Mouse (Mus musculus): ENCODE measurements at regions not wholly inside any gene's neighbourhood (a gene's known extent, or its start where the extent isn't known, plus 50 kb on each side); places are given as distances from the start of the nearest gene placed in this dataset.

DNA sequence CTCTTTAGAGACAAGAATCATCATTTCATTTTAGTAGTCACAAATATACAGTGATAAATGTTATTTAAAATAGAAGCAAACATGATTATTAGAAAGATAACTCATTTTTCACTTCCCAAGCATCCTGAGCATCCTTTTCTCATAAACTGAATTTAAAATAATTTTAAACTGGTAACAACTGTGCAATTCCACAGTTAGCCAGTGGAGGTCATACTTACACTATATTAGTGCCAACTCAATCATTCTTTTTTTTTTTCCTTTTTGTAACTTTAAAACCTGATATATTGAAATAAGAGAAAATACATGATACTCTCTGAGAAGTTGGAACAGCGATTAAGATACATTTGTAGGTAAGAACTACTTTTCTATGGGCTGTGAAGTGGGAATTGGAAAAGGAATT lies 113.2 kb upstream of the Gm17509 start:
- 11% methylated on average over 1 of the region's 1 CpGs for WGBS
- ATAC-seq (ENCODE audit: low read depth): no peak
- H3K4me2 ChIP-seq (ENCODE audit: low read depth, low read length): no peak overlapping the region
- no peaks in the 10 kb centered on the region for H3K27me3 ChIP-seq (replicated peaks; ENCODE audit: control insufficient read depth, insufficient read depth, low read length)
- no peak overlapping the region for H3K9ac ChIP-seq (ENCODE audit: low read depth, low read length)
- no peaks in the 10 kb centered on the region for H3K36me3 ChIP-seq (ENCODE audit: control insufficient read depth, insufficient read depth, low read length)
- H3K27ac ChIP-seq (replicated peaks; ENCODE audit: low read depth, low read length): no peak overlapping the region
- no peak overlapping the region for H3K4me3 ChIP-seq (ENCODE audit: low read depth, low read length)
- peak; percentile 43 for DNase-seq (ENCODE audit: low spot score)
- H3K9me3 ChIP-seq (ENCODE audit: control insufficient read depth, low read length): no peaks in the 10 kb centered on the region
- H3K4me1 ChIP-seq (ENCODE audit: control insufficient read depth, insufficient read depth, low read length): no peaks in the 10 kb centered on the region

DNA sequence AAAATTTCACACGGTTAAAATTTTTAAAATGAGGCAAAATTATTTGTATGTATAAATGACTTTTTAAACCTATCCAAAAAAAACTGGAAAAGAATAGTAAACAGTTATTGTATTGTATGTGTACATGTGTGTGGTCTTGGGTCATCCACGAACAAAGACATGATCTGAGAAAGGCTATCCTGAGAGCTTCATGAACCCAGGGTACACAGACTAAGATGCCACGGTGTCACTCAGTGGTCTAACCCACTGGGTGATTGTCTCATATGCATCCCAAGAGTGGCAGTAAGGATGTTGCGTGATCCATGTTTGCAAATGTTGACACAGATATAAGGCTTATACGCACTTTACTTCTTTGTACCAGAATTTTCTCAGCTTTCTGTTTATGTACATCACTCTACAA lies 113.7 kb upstream of the Gm17509 start:
- 91% methylated on average over 5 of the region's 5 CpGs for WGBS
- DNase-seq (ENCODE audit: low spot score): no peak

DNA sequence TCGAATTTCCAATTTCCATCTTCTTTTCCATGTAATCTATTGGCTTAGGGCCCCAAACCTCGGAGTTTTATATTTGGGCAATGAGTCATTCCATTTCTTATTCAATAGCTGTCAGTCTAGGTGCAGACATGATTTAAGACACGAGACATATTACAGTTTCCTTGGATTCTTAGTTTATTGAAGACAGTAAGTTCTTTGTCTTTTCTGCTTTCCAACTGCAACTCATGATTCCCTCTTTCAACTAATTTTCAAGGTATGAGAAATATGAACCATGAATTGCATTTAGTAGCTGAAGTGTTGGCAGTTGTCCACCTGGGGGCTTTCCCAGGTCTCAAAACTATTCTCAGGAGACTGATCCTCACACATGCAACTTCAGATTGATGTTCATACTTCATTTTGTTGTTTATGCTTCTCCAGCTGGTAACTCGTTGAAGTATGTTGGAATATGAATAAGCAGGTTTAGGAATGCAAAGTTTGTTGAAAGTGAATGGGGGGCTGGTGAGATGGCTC lies 160.3 kb upstream of the Gm17509 start:
- no peaks in the 10 kb centered on the region for H3K36me3 ChIP-seq (ENCODE audit: control insufficient read depth, insufficient read depth, low read length)
- no peak overlapping the region for H3K27ac ChIP-seq (replicated peaks; ENCODE audit: low read depth, low read length)
- ATAC-seq (ENCODE audit: low read depth) (no peak), DNase-seq (ENCODE audit: low spot score) (peak; percentile 24)
- H3K27me3 ChIP-seq (replicated peaks; ENCODE audit: control insufficient read depth, insufficient read depth, low read length): no peaks in the 10 kb centered on the region
- no peaks in the 10 kb centered on the region for H3K4me1 ChIP-seq (ENCODE audit: control insufficient read depth, insufficient read depth, low read length)
- no peak overlapping the region for H3K4me2 ChIP-seq (ENCODE audit: low read depth, low read length)
- H3K4me3 ChIP-seq (ENCODE audit: low read depth, low read length): no peak overlapping the region
- WGBS: 50% methylated on average over 4 of the region's 4 CpGs
- H3K9me3 ChIP-seq (ENCODE audit: control insufficient read depth, low read length): no peaks in the 10 kb centered on the region
- H3K9ac ChIP-seq (ENCODE audit: low read depth, low read length): no peak overlapping the region

More for the DNA sequence above, 113.7 kb upstream of the Gm17509 start:
- Histone ChIP-seq H3K4me1 (ENCODE audit: control insufficient read depth, insufficient read depth, low read length) (no peaks in the 10 kb centered on the region), H3K27ac (replicated peaks; ENCODE audit: low read depth, low read length) (no peak overlapping the region), H3K9ac (ENCODE audit: low read depth, low read length) (no peak overlapping the region), H3K4me3 (ENCODE audit: low read depth, low read length) (no peak overlapping the region), H3K36me3 (ENCODE audit: control insufficient read depth, insufficient read depth, low read length) (no peaks in the 10 kb centered on the region), H3K9me3 (ENCODE audit: control insufficient read depth, low read length) (no peaks in the 10 kb centered on the region), H3K27me3 (replicated peaks; ENCODE audit: control insufficient read depth, insufficient read depth, low read length) (no peaks in the 10 kb centered on the region), H3K4me2 (ENCODE audit: low read depth, low read length) (no peak overlapping the region)
- no peak for ATAC-seq (ENCODE audit: low read depth)

DNA sequence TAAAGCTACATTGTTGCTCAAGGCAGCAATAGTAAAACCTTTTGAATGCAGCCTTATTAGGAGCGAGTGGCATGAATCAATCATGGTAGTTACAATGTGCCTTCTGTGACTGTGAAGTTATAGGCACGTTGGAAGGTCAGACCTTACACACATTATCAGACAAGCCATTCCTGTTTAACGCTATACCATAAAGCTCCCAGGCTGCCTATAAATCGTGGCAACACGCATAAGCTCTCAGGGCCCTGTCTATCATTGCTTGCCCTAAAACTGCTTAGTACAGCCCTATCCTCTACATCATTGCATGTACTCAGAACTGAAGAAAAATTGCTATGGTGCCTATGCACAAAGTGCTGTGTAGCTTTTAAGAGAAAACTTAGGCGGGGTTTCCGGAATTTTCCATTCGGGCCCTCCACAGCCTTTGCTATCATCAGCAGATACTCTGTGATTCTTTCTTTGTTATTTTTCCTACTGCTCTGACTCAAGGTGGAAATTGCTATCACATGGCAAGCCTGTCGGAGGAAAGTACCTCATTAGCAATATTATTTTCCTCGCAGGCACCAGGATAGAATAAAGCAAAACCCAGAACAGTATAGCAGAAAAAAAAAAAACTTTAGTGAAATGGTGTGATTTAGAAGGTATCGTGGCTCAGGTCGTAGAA lies 162.7 kb upstream of the Gm17509 start:
- Histone ChIP-seq H3K4me2 (ENCODE audit: low read depth, low read length) (no peak overlapping the region), H3K27me3 (replicated peaks; ENCODE audit: control insufficient read depth, insufficient read depth, low read length) (no peaks in the 10 kb centered on the region), H3K9me3 (ENCODE audit: control insufficient read depth, low read length) (no peaks in the 10 kb centered on the region), H3K4me1 (ENCODE audit: control insufficient read depth, insufficient read depth, low read length) (no peaks in the 10 kb centered on the region), H3K9ac (ENCODE audit: low read depth, low read length) (no peak overlapping the region), H3K36me3 (ENCODE audit: control insufficient read depth, insufficient read depth, low read length) (no peaks in the 10 kb centered on the region), H3K27ac (replicated peaks; ENCODE audit: low read depth, low read length) (no peak overlapping the region), H3K4me3 (ENCODE audit: low read depth, low read length) (no peak overlapping the region)
- WGBS: 75% methylated on average over 12 of the region's 12 CpGs
- ATAC-seq (ENCODE audit: low read depth) (no peak), DNase-seq (ENCODE audit: low spot score) (no peak)

DNA sequence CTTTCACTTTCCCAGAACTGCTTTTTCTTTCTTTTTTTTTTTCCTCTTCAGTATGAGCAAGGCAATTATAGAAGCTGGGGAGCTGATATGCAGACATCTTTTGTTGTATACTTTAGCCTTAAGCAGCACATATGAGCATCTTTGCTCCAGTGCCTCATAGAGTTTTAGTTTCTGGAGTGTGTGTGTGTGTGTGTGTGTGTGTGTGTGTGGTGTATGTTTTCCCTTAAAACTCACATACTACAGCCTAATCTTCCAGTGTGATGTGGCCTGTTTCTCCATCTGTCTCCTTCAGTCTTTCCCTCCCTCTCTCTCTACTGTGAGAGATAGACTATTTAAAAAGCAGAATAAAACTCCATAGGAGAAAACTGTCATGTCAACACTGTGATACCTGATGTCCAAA lies 169.4 kb upstream of the Gm17509 start:
- no peak for DNase-seq (ENCODE audit: low spot score)
- Histone ChIP-seq H3K27me3 (replicated peaks; ENCODE audit: control insufficient read depth, insufficient read depth, low read length) (no peaks in the 10 kb centered on the region), H3K9ac (ENCODE audit: low read depth, low read length) (no peak overlapping the region)

GRCm38 (mm10) chr13:117393488-117393887 lies 172.6 kb upstream of the Gm17509 start:
- DNase-seq (ENCODE audit: low spot score): no peak
- Histone ChIP-seq H3K4me2 (ENCODE audit: low read depth, low read length) (no peak overlapping the region), H3K27me3 (replicated peaks; ENCODE audit: control insufficient read depth, insufficient read depth, low read length) (no peaks in the 10 kb centered on the region), H3K4me1 (ENCODE audit: control insufficient read depth, insufficient read depth, low read length) (no peaks in the 10 kb centered on the region), H3K27ac (replicated peaks; ENCODE audit: low read depth, low read length) (no peak overlapping the region), H3K9ac (ENCODE audit: low read depth, low read length) (no peak overlapping the region), H3K4me3 (ENCODE audit: low read depth, low read length) (no peak overlapping the region), H3K9me3 (ENCODE audit: control insufficient read depth, low read length) (no peaks in the 10 kb centered on the region), H3K36me3 (ENCODE audit: control insufficient read depth, insufficient read depth, low read length) (no peaks in the 10 kb centered on the region)
- WGBS: 56% methylated on average over 1 of the region's 1 CpGs
- no peak for ATAC-seq (ENCODE audit: low read depth)

More for the DNA sequence above, 169.4 kb upstream of the Gm17509 start:
- Histone ChIP-seq H3K4me1 (ENCODE audit: control insufficient read depth, insufficient read depth, low read length) (no peaks in the 10 kb centered on the region), H3K27ac (replicated peaks; ENCODE audit: low read depth, low read length) (no peak overlapping the region), H3K4me2 (ENCODE audit: low read depth, low read length) (no peak overlapping the region), H3K36me3 (ENCODE audit: control insufficient read depth, insufficient read depth, low read length) (no peaks in the 10 kb centered on the region), H3K9me3 (ENCODE audit: control insufficient read depth, low read length) (no peaks in the 10 kb centered on the region), H3K4me3 (ENCODE audit: low read depth, low read length) (no peak overlapping the region)
- no peak for ATAC-seq (ENCODE audit: low read depth)

DNA sequence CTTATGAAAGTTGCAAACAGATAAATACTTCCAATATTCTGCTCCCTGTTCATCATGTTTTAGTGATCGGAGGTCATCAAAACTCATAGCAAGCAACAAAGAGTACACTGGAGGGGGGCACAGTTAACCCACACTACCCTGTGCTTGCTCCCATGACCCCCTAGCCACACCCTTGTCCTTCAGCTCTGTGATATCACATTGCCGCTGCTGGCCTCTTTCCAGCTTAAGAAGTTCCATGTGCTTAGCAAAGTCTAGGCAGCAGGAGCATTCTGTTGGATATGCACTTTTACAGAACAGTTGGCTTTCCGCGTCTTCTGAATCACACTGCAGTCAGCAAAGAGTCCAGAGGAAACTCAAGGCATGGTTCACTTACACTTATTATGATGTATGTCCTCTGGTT lies 180.4 kb upstream of the Gm17509 start:
- DNase-seq (ENCODE audit: low spot score) (peak; percentile 47), ATAC-seq (ENCODE audit: low read depth) (peak; percentile 68)

GRCm38 (mm10) chr13:117409940-117410339 lies 189.1 kb upstream of the Gm17509 start:
- no peaks in the 10 kb centered on the region for H3K4me1 ChIP-seq (ENCODE audit: control insufficient read depth, insufficient read depth, low read length)
- 70% methylated on average over 7 of the region's 7 CpGs for WGBS
- no peak overlapping the region for H3K27ac ChIP-seq (replicated peaks; ENCODE audit: low read depth, low read length)
- DNase-seq (ENCODE audit: low spot score): peak; percentile 60
- no peak overlapping the region for H3K4me3 ChIP-seq (ENCODE audit: low read depth, low read length)
- no peaks in the 10 kb centered on the region for H3K9me3 ChIP-seq (ENCODE audit: control insufficient read depth, low read length)
- no peaks in the 10 kb centered on the region for H3K36me3 ChIP-seq (ENCODE audit: control insufficient read depth, insufficient read depth, low read length)
- no peak overlapping the region for H3K4me2 ChIP-seq (ENCODE audit: low read depth, low read length)
- ATAC-seq (ENCODE audit: low read depth): peak; percentile 71; the same call in 1 of the 2 replicates
- H3K9ac ChIP-seq (ENCODE audit: low read depth, low read length): no peak overlapping the region
- no peaks in the 10 kb centered on the region for H3K27me3 ChIP-seq (replicated peaks; ENCODE audit: control insufficient read depth, insufficient read depth, low read length)

More for the DNA sequence above, 180.4 kb upstream of the Gm17509 start:
- Histone ChIP-seq H3K4me1 (ENCODE audit: control insufficient read depth, insufficient read depth, low read length) (no peaks in the 10 kb centered on the region), H3K27ac (replicated peaks; ENCODE audit: low read depth, low read length) (no peak overlapping the region), H3K27me3 (replicated peaks; ENCODE audit: control insufficient read depth, insufficient read depth, low read length) (no peaks in the 10 kb centered on the region), H3K9me3 (ENCODE audit: control insufficient read depth, low read length) (no peaks in the 10 kb centered on the region), H3K36me3 (ENCODE audit: control insufficient read depth, insufficient read depth, low read length) (no peaks in the 10 kb centered on the region), H3K4me2 (ENCODE audit: low read depth, low read length) (no peak overlapping the region), H3K4me3 (ENCODE audit: low read depth, low read length) (no peak overlapping the region), H3K9ac (ENCODE audit: low read depth, low read length) (no peak overlapping the region)
- 41% methylated on average over 4 of the region's 4 CpGs for WGBS

- Histone ChIP-seq H3K27ac (replicated peaks; ENCODE audit: low read depth, low read length) (no peak overlapping the region), H3K4me2 (ENCODE audit: low read depth, low read length) (no peak overlapping the region), H3K4me1 (ENCODE audit: control insufficient read depth, insufficient read depth, low read length) (no peaks in the 10 kb centered on the region), H3K27me3 (replicated peaks; ENCODE audit: control insufficient read depth, insufficient read depth, low read length) (no peaks in the 10 kb centered on the region), H3K36me3 (ENCODE audit: control insufficient read depth, insufficient read depth, low read length) (no peaks in the 10 kb centered on the region), H3K4me3 (ENCODE audit: low read depth, low read length) (no peak overlapping the region), H3K9me3 (ENCODE audit: control insufficient read depth, low read length) (no peaks in the 10 kb centered on the region), H3K9ac (ENCODE audit: low read depth, low read length) (no peak overlapping the region)
- DNase-seq (ENCODE audit: low spot score) (no peak), ATAC-seq (ENCODE audit: low read depth) (no peak)
- WGBS: 73% methylated on average over 4 of the region's 4 CpGs
Observed at GRCm38 (mm10) chr13:117413616-117414015, 188.5 kb upstream of the Hcn1 start.

Measured in embryonic facial prominence, embryonic 14.5 days (tissue).